Mouse (Mus musculus) spleen, postnatal 36 days (tissue): ENCODE data around the gene Myh6.

Experiments used
- DNase-seq, 2 experiments: peaks; one replicate each; pipeline ENCODE4 v3.0.0; 2022; ENCODE audit warnings: low spot score in 2 of 2, mixed read lengths in 1 of 2

Myh6 gene

DNA sequence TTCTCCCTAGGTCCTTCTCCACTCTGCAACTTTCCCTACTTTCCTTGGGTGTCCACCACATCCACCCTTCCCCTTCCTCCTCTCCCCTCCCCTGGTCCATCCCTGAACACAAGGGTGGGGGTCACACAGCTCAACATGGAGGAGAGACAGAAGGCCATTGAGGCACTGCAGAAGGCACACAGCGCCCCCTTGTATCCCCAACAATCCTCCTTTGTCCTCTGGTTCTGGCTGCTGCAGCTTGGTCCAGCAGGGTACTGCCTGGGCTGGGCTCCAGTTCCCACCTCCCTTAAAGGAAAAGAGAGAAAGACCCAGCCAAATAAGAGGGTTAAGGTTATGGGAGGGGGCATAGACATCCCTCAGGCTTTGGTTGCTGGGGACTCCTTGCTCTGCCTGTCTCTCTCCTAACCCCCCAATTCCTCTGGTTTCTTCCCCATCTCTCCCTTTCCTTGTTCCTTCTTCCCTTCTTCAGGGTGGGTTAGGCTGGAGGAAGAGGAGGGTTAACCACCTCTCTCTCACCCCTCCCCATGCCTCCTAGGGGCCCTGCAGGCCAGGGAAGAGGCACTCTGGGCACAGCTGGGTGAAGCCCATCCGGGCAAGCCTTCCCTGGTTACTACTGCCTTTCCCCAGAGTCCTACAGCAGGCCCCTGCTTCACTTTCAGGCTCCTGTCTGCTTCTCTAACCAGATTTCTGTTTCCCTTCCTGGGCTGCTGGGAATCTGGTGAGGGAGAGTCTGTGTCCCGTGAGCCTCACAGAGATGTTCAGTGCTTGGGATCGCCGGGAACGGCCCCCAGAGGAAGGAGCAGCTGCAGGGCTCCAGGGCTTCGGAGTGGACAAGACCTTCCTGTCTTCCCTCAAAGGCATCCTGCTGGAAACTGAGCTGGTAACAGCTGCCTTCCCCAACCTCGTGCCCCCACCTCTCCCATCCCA lies 30.6 kb downstream of the Myh6 start, which contains the start of gene Cmtm5:
Gene Cmtm5, plus strand, starts transcription at position 358 of the 927 bp plus-strand sequence.
- no peak for DNase-seq

GRCm38 (mm10) chr14:54932645-54933150 lies 34.0 kb downstream of the Myh6 start, which contains the start of gene Il25:
Gene Il25 (plus strand): TSS chr14:54932695.
- no peak for DNase-seq

DNA sequence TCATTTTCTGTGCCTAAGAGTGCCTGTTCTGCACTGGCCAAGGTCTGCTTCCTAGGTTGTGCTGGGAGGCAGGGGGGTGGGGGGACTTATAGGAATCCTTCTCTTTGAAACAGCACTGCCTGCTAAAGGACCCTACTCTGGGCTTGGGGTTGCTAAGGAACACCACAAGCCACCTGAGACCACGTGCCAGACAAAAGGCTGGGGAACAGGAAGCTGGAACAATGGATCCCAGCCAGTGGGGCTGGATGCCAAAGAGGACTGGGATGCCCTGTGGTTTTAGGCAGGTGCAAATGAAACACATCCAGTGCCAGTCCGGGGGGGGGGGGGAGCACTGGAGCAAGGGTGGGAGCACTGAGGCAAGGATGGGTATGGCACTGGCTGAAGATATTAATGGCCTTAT lies 36.3 kb downstream of the Myh6 start:
- no peak for DNase-seq

DNA sequence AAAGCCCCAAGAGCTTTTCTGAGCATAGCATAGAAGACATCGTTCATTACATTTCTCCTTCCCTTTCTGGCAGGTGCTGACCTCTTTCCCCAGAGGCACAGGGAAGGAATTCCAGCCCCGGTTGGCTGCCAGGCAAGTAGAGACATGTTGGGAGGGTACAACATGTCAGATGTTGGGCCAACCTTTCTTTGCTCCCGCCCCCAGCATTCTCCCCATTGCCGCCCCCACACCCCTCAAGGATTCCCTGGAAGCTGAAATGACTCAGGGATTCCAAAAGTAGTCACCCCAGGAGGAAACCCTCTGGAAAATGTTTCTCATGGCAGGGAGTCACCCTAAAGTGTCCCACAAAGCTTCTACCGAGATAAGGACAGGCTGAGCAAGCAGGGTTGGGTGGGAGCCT lies 36.9 kb downstream of the Myh6 start:
- no peak for DNase-seq

- DNase-seq, result no peak
These were observed 39.4 kb downstream of the Myh6 start for GRCm38 (mm10) chr14:54927296-54927695.

DNA sequence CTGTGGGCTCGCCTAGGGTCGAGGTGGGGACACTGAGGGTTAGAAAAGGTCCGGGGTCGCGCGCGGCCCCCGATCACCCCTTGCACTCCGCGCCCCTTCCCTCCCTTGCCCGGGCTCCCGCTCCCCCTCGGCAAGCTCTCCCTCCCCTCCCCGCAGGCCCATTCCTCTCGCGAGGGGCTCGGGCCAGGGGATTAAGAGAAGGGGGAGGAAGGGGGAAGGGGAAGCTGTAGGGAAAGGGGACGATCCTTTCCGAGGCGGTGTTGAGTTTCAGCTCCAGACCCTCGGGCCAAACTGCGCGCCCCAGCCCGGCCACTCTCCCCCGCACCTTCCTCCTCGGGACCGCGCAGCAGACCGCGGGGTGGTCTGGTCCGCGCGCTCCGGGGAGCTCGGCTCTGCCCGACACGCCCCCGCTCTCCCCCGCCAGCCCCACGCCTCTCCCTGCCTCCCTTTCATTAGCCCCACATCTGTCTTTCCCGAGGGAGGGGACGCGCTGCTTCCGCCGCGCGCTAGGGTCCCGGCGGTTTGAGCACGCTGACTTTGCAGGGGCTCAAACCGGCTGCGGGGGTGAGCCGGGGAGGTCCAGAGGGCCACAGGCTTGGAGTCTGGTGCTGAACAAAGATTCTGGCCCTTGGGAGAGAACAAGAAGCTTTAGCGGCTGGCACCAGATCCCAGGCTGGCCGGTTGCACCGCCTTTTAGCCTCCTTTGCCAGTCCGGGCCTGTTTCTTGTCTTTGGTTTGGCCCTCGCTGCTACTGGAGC lies 40.1 kb downstream of the Myh6 start:
- no peak for DNase-seq

- DNase-seq, result no peak
These were observed 41.1 kb downstream of the Myh6 start, which contains the start of gene Efs for GRCm38 (mm10) chr14:54925349-54926342. Gene Efs (minus strand): TSS chr14:54926126.

GRCm38 (mm10) chr14:54924641-54925348 lies 41.9 kb downstream of the Myh6 start:
- no peak for DNase-seq

DNA sequence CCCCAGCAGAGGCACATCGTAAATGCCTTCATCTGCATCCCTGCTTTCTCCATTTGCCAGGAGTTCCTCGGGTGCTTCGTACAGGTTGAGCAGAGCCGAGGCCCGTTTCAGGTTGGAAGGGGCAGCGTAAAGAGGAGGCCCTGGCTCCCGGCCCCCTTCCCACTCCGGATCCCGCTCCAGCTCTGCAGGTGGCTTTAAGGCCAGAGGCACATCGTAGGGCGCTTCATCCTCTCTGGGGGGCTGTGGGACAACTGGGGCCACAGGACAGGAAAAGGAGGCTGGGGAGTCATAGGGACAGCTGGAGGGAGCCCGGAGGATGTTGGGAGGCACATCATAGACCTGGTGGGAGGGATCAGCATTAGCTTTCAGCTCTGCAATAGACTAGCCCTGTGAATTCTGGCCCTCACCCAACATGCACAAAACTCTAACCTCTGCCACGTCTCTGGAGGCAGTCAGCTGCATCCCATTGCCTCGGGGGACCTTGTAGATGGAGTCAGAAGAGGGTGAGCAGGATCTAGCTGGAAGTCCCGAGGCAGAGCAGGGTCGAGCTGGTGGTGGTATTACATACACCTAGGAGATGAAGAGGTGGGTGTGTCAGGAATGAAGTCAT lies 46.5 kb downstream of the Myh6 start:
- DNase-seq, result no peak

GRCm38 (mm10) chr14:54913343-54913742 lies 53.4 kb downstream of the Myh6 start:
- no peak for DNase-seq

DNA sequence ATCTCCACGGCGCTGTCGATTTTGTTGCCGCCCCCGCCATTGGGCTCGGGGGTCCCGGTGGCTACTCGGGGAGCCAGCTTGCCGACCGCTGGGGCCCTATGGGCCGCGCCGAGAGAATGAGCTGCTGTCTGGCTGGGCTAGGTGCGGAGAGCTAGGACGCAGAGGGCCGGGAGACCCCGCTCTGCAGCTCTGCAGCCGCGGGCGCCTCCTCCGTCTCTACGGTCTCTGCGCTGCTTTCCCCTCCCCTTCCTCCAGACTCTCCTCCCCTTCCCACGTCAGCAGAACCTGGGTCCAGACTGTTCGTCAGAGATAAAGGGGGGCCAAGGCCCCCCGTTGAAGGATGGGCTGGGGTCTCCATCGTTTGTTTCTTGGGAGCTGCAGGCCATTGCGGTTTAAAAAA lies 53.8 kb downstream of the Myh6 start, which contains the start of gene Slc22a17:
Gene Slc22a17, minus strand, starts transcription at position 247 of the 400 bp plus-strand sequence.
- DNase-seq, result peak; percentile 30 to 50

- no peak for DNase-seq
These were observed 54.4 kb downstream of the Myh6 start for GRCm38 (mm10) chr14:54912109-54912850.

DNA sequence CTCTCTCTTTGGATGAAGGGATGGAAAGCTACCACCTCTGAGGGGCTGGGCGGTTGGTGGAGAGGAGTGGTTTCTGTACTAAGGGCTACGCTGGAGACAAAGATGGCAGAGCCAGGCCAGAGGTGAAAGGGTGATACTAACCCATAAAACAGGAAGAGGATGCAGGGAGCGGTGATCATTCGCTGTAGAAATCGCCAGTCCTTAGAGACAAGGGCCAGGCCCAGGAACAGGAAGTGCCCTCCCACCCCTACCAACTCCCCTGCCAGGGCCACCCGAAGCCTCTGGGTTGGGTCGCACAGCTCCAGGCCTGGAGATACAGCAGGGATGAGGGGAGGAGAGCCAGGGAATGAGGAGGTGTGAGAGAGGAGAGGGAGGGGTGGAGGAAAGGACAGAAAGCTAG lies 58.0 kb downstream of the Myh6 start:
- DNase-seq, result no peak

- DNase-seq, result no peak
These were observed 63.1 kb downstream of the Myh6 start for GRCm38 (mm10) chr14:54903641-54904040.

DNA sequence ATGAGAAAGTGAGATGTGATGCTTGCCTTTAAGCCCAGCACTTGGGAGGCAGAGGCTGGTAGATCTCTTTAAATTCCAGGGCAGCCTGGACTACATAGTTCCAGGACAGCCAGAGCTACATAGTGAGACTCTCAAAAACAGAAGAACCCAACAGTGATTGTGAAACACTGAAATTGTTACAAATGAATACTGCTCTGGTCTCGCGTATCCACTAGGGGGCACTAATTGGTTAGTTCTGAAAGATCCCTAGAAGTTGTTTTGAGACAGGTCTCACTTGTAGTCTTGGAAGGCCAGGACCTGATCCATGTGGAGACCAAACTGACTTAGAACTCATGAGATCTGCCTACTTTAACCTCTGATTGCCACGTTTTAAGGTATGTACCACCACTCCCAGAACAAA lies 66.3 kb downstream of the Myh6 start:
- DNase-seq, result peak; percentile 34 to 60

DNA sequence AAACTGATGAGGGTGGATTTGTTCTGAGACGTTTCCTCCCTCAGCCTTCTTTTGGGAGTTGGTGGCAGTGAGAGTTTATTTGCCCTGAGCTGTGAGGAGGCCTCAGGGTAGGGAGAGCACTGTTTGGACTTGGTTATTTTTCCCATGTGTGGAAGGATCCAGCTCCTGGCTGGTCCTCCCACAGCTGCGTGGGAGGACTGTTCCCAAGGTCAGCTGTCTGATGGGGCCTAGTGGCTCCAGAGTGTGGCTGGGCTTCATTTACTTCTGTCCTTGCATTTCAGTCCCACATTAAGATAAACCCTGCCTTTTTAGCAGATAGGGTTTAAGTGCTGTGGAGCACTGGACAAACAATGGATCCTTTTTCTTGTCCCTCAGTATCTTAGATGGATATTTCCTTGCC lies 69.3 kb downstream of the Myh6 start:
- DNase-seq, result no peak

DNA sequence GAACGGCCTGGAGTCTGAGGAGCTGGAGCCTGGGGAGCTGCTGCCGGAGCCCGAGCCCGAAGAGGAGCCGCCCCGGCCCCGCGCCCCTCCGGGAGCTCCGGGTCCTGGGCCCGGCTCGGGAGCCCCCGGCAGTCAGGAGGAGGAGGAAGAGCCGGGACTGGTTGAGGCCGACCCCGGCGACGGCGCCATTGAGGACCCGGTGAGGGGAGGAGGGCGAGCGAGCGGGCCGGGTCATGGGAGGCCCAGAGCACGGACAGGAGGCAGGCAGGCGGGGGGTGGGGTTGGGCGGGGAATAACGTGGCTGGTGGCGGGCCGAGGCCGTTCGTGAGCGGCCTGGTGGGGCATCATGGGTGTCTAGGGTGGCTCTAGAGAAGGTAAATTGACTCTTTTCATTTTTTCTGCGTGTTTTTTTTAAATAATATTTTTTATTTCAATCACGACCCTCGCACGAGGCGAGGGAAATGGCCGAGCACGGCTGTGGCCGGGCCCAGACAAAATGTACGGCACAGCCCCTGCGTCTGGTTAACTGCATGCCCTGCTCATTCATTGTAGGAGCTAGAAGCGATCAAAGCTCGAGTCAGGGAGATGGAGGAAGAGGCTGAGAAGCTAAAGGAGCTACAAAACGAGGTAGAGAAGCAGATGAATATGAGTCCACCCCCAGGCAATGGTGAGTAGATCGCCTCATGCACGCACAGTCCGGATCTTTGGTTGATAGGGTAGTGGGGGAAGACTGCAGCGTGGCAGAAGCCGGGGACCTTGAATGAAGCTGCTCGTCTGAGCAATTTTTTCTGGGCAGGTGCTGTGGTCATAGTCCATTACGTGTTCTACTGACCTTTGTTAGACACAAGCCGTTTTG lies 72.2 kb downstream of the Myh6 start:
- peak; percentile 53 to 57 for DNase-seq

GRCm38 (mm10) chr14:54893651-54894181 lies 73.0 kb downstream of the Myh6 start:
- peak; percentile 98 to 99 for DNase-seq
